Comparison of ENCODE assay signal across 8 mouse cellular contexts in genomic region chr9:107723794-107724531, GRCm38 (mm10). TPM values are rescaled to one million over a fixed set of nuclear protein-coding genes. Genes with fewer than 3 reads are reported as not detected.
DNase-seq lines count a peak whose midpoint lies in the region; ATAC-seq lines count a peak whose summit lies in the region.

No protein-coding gene starts in this region.

- intact Hi-C loops in left cerebral cortex, postnatal 25 days (cut with DNase I) = no loop called here
- intact Hi-C loops in left cerebral cortex, postnatal 10 days (cut with DNase I) = no loop called here

- H3K27ac ChIP-seq in heart, embryonic 11.5 days (ENCODE audit: low read depth, low read length) = no peak overlapping the region
- peak overlapping the region; percentile 92 for H3K27ac ChIP-seq in kidney, embryonic 14.5 days (ENCODE audit: low read depth, low read length)
- H3K27ac ChIP-seq in stomach, embryonic 15.5 days = peak overlapping the region; percentile 80

- peaks cover 13% of the 10 kb centered on the region for H3K27me3 ChIP-seq in heart, embryonic 11.5 days (ENCODE audit: control insufficient read depth, insufficient read depth, low read length)
- H3K27me3 ChIP-seq in kidney, embryonic 14.5 days (ENCODE audit: control insufficient read depth, insufficient read depth, low read length) = no peaks in the 10 kb centered on the region
- H3K27me3 ChIP-seq in stomach, embryonic 15.5 days (replicated peaks) = no peaks in the 10 kb centered on the region

- peak; percentile 46 for DNase-seq in CD4-positive helper T cell, adult 2 months (ENCODE audit: low read depth, low spot score)
- DNase-seq in adrenal gland, postnatal 36 days = peak; percentile 74 to 77
- DNase-seq in lung, postnatal 10 days = peak; percentile 89
- DNase-seq in left cerebral cortex, postnatal 25 days (ENCODE audit: low spot score in 2 of 2) = no peak
- DNase-seq in left cerebral cortex, postnatal 10 days (ENCODE audit: extremely low spot score in 1 of 2, low spot score in 2 of 2) = no peak

- no peak overlapping the region for H3K4me3 ChIP-seq in heart, embryonic 11.5 days (ENCODE audit: low read depth, low read length)
- H3K4me3 ChIP-seq in kidney, embryonic 14.5 days (ENCODE audit: low read length) = no peak overlapping the region
- no peak overlapping the region for H3K4me3 ChIP-seq in stomach, embryonic 15.5 days (replicated peaks)

- no peaks in the 10 kb centered on the region for H3K9me3 ChIP-seq in heart, embryonic 11.5 days (replicated peaks; ENCODE audit: control insufficient read depth, low read length)
- H3K9me3 ChIP-seq in kidney, embryonic 14.5 days (ENCODE audit: control insufficient read depth, low read length) = no peaks in the 10 kb centered on the region
- no peaks in the 10 kb centered on the region for H3K9me3 ChIP-seq in stomach, embryonic 15.5 days

- peak overlapping the region; percentile 55 for H3K4me2 ChIP-seq in heart, embryonic 11.5 days
- peak overlapping the region; percentile 34 for H3K4me2 ChIP-seq in kidney, embryonic 14.5 days (replicated peaks; ENCODE audit: low read depth, low read length)
- peak overlapping the region; percentile 44 for H3K4me2 ChIP-seq in stomach, embryonic 15.5 days

- peak; percentile 39; the same call in 1 of the 2 replicates for ATAC-seq in heart, embryonic 11.5 days (replicated peaks; ENCODE audit: insufficient number of reproducible peaks, low FRiP score, low TSS enrichment)
- ATAC-seq in kidney, embryonic 14.5 days (ENCODE audit: low FRiP score, low TSS enrichment) = peak; percentile 83
- peak; percentile 9; the same call in 1 of the 2 replicates for ATAC-seq in stomach, embryonic 15.5 days (ENCODE audit: insufficient read depth, low FRiP score, low read depth)

- H3K9ac ChIP-seq in heart, embryonic 11.5 days (ENCODE audit: low read depth, low read length) = 0 out of 2 replicates have a peak overlapping the region, but pooled peaks have one; percentile 22
- no peak overlapping the region; the same call in 1 of the 2 replicates for H3K9ac ChIP-seq in kidney, embryonic 14.5 days (ENCODE audit: low read depth, low read length)
- no peak overlapping the region for H3K9ac ChIP-seq in stomach, embryonic 15.5 days

- WGBS in heart, embryonic 11.5 days (ENCODE audit: insufficient replicate concordance) = 3% methylated on average over 11 of the region's 11 CpGs
- 3% methylated on average over 11 of the region's 11 CpGs for WGBS in kidney, embryonic 14.5 days
- 4% methylated on average over 11 of the region's 11 CpGs for WGBS in stomach, embryonic 15.5 days

- no peaks in the 10 kb centered on the region for H3K36me3 ChIP-seq in heart, embryonic 11.5 days (ENCODE audit: control insufficient read depth, insufficient read depth, low read length)
- no peaks in the 10 kb centered on the region for H3K36me3 ChIP-seq in kidney, embryonic 14.5 days (ENCODE audit: control insufficient read depth, insufficient read depth, low read length)
- H3K36me3 ChIP-seq in stomach, embryonic 15.5 days = no peaks in the 10 kb centered on the region

- H3K4me1 ChIP-seq in heart, embryonic 11.5 days (ENCODE audit: control insufficient read depth, insufficient read depth, low read length) = peaks cover 25% of the 10 kb centered on the region
- H3K4me1 ChIP-seq in kidney, embryonic 14.5 days (ENCODE audit: control insufficient read depth, insufficient read depth, low read length) = peaks cover 48% of the 10 kb centered on the region
- peaks cover 41% of the 10 kb centered on the region for H3K4me1 ChIP-seq in stomach, embryonic 15.5 days

RNA-seq across cellular contexts. Expression of gene Sema3f, which starts 13.7 kb away (rescaled TPM):
- 10 to 100 TPM; 22.6 to 41.3 TPM for total RNA-seq in adrenal gland, postnatal 36 days (2021)
- 4.6 and 5.8 TPM in 2 replicates for polyA plus RNA-seq in heart, embryonic 11.5 days (2014; fragmentation: Nextera tagmentation; extraction: Ambion mirVana)
- 32.4 and 38.4 TPM in 2 replicates for polyA plus RNA-seq in kidney, embryonic 14.5 days (2014; fragmentation: Nextera tagmentation; extraction: Ambion mirVana)
- polyA plus RNA-seq in stomach, embryonic 15.5 days (2015; fragmentation: Nextera tagmentation; extraction: Ambion mirVana) = 19.7 and 21.3 TPM in 2 replicates
- total RNA-seq in left cerebral cortex, postnatal 25 days (2021) = 10 to 100 TPM; 16.6 to 17.8 TPM
- 10 to 100 TPM; 14.3 to 19.2 TPM for total RNA-seq in left cerebral cortex, postnatal 10 days (2021)

RNA-seq across cellular contexts. Expression of gene Gnat1, which starts 44.5 kb away (rescaled TPM):
- total RNA-seq in adrenal gland, postnatal 36 days (2021) = not detected
- 0.42 and 1.2 TPM in 2 replicates for polyA plus RNA-seq in heart, embryonic 11.5 days (2014; fragmentation: Nextera tagmentation; extraction: Ambion mirVana)
- 4.7 and 5.3 TPM in 2 replicates for polyA plus RNA-seq in kidney, embryonic 14.5 days (2014; fragmentation: Nextera tagmentation; extraction: Ambion mirVana)
- polyA plus RNA-seq in stomach, embryonic 15.5 days (2015; fragmentation: Nextera tagmentation; extraction: Ambion mirVana) = 1.1 and 1.9 TPM in 2 replicates
- under 1 TPM; 0.18 to 0.21 TPM for total RNA-seq in left cerebral cortex, postnatal 25 days (2021)
- under 1 TPM; 0.32 to 0.93 TPM for total RNA-seq in left cerebral cortex, postnatal 10 days (2021)

RNA-seq across cellular contexts. Expression of gene Rbm5, which starts 46.8 kb away (rescaled TPM):
- total RNA-seq in adrenal gland, postnatal 36 days (2021) = 100 to 1,000 TPM in 1 of 2 experiments, 10 to 100 TPM in 1; 91.6 to 126 TPM
- 113 and 135 TPM in 2 replicates for polyA plus RNA-seq in heart, embryonic 11.5 days (2014; fragmentation: Nextera tagmentation; extraction: Ambion mirVana)
- polyA plus RNA-seq in kidney, embryonic 14.5 days (2014; fragmentation: Nextera tagmentation; extraction: Ambion mirVana) = 128 and 193 TPM in 2 replicates
- polyA plus RNA-seq in stomach, embryonic 15.5 days (2015; fragmentation: Nextera tagmentation; extraction: Ambion mirVana) = 182 and 185 TPM in 2 replicates
- total RNA-seq in left cerebral cortex, postnatal 25 days (2021) = 100 to 1,000 TPM; 122 to 155 TPM
- total RNA-seq in left cerebral cortex, postnatal 10 days (2021) = 100 to 1,000 TPM; 157 TPM

RNA-seq across cellular contexts. Expression of gene Slc38a3, which starts 54.6 kb away (rescaled TPM):
- total RNA-seq in adrenal gland, postnatal 36 days (2021) = 1 to 10 TPM in 1 of 2 experiments, under 1 TPM in 1; 0.30 to 1.0 TPM
- polyA plus RNA-seq in heart, embryonic 11.5 days (2014; fragmentation: Nextera tagmentation; extraction: Ambion mirVana) = 2.8 and 3.3 TPM in 2 replicates
- polyA plus RNA-seq in kidney, embryonic 14.5 days (2014; fragmentation: Nextera tagmentation; extraction: Ambion mirVana) = 4.8 and 6.5 TPM in 2 replicates
- 19.5 and 28.6 TPM in 2 replicates for polyA plus RNA-seq in stomach, embryonic 15.5 days (2015; fragmentation: Nextera tagmentation; extraction: Ambion mirVana)
- 10 to 100 TPM; 69.9 to 81.4 TPM for total RNA-seq in left cerebral cortex, postnatal 25 days (2021)
- total RNA-seq in left cerebral cortex, postnatal 10 days (2021) = 10 to 100 TPM; 84.1 to 90.3 TPM

Comparison
In these comparisons a context has a peak if more than half of its experiments do, and no peak if none do; other contexts are left out.
1. DNase-seq: peak in CD4-positive helper T cell, adult 2 months (single experiment), adrenal gland, postnatal 36 days (2 of 2) and lung, postnatal 10 days (single experiment); none in left cerebral cortex, postnatal 25 days (0 of 2) and left cerebral cortex, postnatal 10 days (0 of 2).
2. ATAC-seq: peak in every context shown above with its lines; median percentile 83 in kidney, embryonic 14.5 days; 39 in heart, embryonic 11.5 days; 9 in stomach, embryonic 15.5 days.
3. Peak in every context shown above with its lines, with median percentiles within 50 percentile points of each other: H3K4me2 ChIP-seq.